Mouse (Mus musculus): ENCODE results near the gene Impg1. TPM values are rescaled to one million over a fixed set of nuclear protein-coding genes. Genes with fewer than 3 reads are reported as not detected.
A peak's percentile ranks its signal among the peaks of the same experiment; 100 is the strongest.

Gene Impg1
- polyA plus RNA-seq (2015; fragmentation: Nextera tagmentation; extraction: Ambion mirVana), result not detected in 2 replicates

DNA sequence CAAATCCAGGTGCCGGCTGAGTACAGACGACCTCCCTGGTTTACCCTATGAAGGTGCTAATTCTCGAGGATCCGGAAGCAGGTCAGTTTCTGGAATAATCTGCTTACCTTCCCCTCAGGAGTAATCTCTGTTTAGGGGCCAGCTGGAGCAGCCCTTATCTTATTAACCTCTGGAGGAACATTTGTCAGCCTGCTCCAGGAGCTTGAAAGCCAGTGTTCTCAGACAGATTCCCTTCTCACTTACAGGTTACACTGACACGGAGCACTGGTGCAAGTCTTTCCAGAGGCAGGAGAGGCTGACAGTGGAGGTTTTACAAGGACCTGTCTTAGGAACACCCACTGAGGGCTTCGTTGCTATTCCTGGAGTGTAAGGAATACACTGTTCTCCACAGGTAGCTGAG is at the start of gene Impg1:
Gene Impg1, minus strand, starts transcription at position 101 of the 400 bp plus-strand sequence.
- H3K9me3 ChIP-seq, result no peaks in the 10 kb centered on the region
- H3K27ac ChIP-seq (replicated peaks), result no peak within 1 kb of the TSS
- 57% methylated on average over 6 of the region's 6 CpGs for WGBS
- no peak within 1 kb of the TSS for H3K9ac ChIP-seq (replicated peaks)
- ATAC-seq (replicated peaks), result no peak
- no peak within 1 kb of the TSS for H3K4me3 ChIP-seq
- H3K27me3 ChIP-seq, result no peaks in the 10 kb centered on the region
- no peaks in the 10 kb centered on the region for H3K4me1 ChIP-seq
- no peaks in the 10 kb centered on the region for H3K36me3 ChIP-seq
- no peak within 1 kb of the TSS for H3K4me2 ChIP-seq (replicated peaks)

GRCm38 (mm10) chr9:80509464-80510153 is 44.3 kb upstream of the Impg1 start:
- no peak overlapping the region for H3K4me3 ChIP-seq
- no peaks in the 10 kb centered on the region for H3K9me3 ChIP-seq

DNA sequence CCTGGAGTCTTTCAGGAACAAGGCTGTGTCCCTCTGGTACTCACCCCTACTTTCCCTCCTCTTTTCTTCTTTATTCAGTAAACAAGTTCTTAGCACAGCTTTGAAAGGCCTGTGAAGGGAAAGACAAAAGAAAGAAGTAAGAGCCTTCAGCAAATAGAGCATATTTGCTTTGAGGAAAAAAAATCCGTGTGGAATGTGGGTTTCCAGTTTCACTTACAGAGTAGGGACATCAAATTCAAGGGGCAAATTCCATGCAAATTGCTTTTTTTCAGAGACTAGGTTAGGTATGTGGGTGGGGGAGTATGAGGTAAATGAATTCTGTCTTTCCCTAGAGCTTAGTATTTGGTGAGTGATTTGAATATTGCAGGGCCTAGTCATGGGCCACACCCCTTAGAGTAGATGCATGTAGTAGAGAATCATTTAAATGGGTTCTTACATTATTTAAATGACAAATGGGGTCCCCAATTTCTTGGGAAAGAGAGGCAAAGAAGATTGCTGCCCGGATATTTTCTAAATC is 39.3 kb upstream of the Impg1 start:
- Histone ChIP-seq H3K9me3 (no peaks in the 10 kb centered on the region), H3K4me3 (no peak overlapping the region), H3K4me1 (no peaks in the 10 kb centered on the region), H3K27ac (replicated peaks) (no peak overlapping the region), H3K9ac (replicated peaks) (no peak overlapping the region), H3K27me3 (no peaks in the 10 kb centered on the region), H3K4me2 (replicated peaks) (no peak overlapping the region), H3K36me3 (no peaks in the 10 kb centered on the region)
- ATAC-seq (replicated peaks), result no peak
- 56% methylated on average over 2 of the region's 2 CpGs for WGBS

More at GRCm38 (mm10) chr9:80509464-80510153, 44.3 kb upstream of the Impg1 start:
- no peaks in the 10 kb centered on the region for H3K36me3 ChIP-seq
- H3K4me1 ChIP-seq, result no peaks in the 10 kb centered on the region
- no peaks in the 10 kb centered on the region for H3K27me3 ChIP-seq
- 94% methylated on average over 7 of the region's 7 CpGs for WGBS
- H3K4me2 ChIP-seq (replicated peaks), result no peak overlapping the region
- H3K9ac ChIP-seq (replicated peaks), result no peak overlapping the region
- no peak overlapping the region for H3K27ac ChIP-seq (replicated peaks)
- ATAC-seq (replicated peaks), result no peak

DNA sequence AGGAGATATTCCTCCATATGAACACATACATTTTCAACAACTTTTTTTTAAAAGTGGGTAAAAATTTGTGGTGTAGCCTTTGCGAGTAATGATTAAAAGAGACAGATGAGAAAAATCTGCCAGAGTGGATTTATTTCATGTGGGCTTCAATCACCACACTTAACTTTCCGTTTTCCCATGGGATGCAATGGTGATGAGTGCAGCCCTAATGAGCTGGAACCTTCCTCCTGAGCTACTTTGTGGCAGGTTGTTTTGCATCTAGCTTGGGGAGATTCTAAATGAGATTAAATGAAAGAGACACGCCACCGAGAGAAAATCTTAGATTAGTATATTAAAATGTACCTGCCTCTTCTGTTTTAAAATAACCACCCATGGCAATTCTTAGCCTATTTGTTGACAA is 26.3 kb upstream of the Impg1 start:
- ATAC-seq (replicated peaks), result no peak
- WGBS, result 76% methylated on average over 4 of the region's 4 CpGs

GRCm38 (mm10) chr9:80460420-80460819 is 4.9 kb downstream of the Impg1 start:
- no peaks in the 10 kb centered on the region for H3K9me3 ChIP-seq
- ATAC-seq (replicated peaks), result no peak
- no peak overlapping the region for H3K27ac ChIP-seq (replicated peaks)
- H3K27me3 ChIP-seq, result no peaks in the 10 kb centered on the region
- no peak overlapping the region for H3K4me3 ChIP-seq
- no peaks in the 10 kb centered on the region for H3K4me1 ChIP-seq
- no peak overlapping the region for H3K9ac ChIP-seq (replicated peaks)
- 79% methylated on average over 4 of the region's 4 CpGs for WGBS
- H3K4me2 ChIP-seq (replicated peaks), result no peak overlapping the region
- no peaks in the 10 kb centered on the region for H3K36me3 ChIP-seq

More for the DNA sequence above, 26.3 kb upstream of the Impg1 start:
- no peaks in the 10 kb centered on the region for H3K36me3 ChIP-seq
- H3K27ac ChIP-seq (replicated peaks), result no peak overlapping the region
- no peaks in the 10 kb centered on the region for H3K4me1 ChIP-seq
- no peak overlapping the region for H3K9ac ChIP-seq (replicated peaks)
- H3K4me3 ChIP-seq, result no peak overlapping the region
- H3K27me3 ChIP-seq, result no peaks in the 10 kb centered on the region
- no peaks in the 10 kb centered on the region for H3K9me3 ChIP-seq
- H3K4me2 ChIP-seq (replicated peaks), result no peak overlapping the region

DNA sequence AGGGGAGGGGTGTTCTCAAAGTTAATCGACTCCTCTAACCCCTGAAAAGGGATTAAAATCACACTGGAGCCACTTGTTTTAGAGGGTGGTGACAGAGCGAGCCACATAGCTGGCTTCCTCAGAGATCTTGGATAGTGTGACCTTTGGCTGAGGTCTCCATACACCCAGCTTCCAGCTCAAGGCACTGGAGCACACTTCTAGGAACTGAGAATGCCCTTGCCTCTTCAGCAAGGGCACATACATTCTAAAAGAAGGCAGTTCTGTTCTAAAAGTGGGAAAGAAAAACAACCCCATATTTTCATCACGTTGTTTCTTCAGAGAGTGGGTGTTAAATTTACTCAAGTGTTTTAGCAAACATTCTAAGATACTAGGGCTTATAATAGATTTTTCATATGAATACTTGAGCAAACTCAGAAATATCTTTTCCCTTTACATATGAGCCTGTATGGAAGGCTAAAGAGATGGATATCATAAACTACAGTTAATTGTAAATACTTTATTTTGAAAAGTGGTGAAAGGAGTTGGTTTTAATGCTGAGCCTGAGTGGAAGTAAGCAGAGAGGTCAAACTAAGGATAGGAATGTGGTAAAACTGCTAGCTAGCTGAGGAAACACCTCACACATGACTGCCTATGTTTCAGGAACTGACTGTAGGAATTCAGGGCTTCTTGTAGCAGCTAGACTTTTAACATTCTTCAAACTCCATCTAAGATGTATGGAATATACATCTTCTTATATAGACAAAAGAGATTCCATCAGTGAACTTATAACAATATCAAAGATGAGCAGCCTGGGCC is 14.6 kb downstream of the Impg1 start:
- Histone ChIP-seq H3K36me3 (no peaks in the 10 kb centered on the region), H3K4me2 (replicated peaks) (no peak overlapping the region), H3K27me3 (no peaks in the 10 kb centered on the region), H3K27ac (replicated peaks) (no peak overlapping the region), H3K9ac (replicated peaks) (no peak overlapping the region), H3K4me1 (no peaks in the 10 kb centered on the region), H3K9me3 (no peaks in the 10 kb centered on the region), H3K4me3 (no peak overlapping the region)
- no peak for ATAC-seq (replicated peaks)
- WGBS, result 47% methylated on average over 3 of the region's 3 CpGs

GRCm38 (mm10) chr9:80441096-80441710 is 24.1 kb downstream of the Impg1 start:
- no peaks in the 10 kb centered on the region for H3K36me3 ChIP-seq
- 65% methylated on average over 5 of the region's 5 CpGs for WGBS
- no peak overlapping the region for H3K9ac ChIP-seq (replicated peaks)
- H3K4me2 ChIP-seq (replicated peaks), result no peak overlapping the region
- no peaks in the 10 kb centered on the region for H3K4me1 ChIP-seq
- no peaks in the 10 kb centered on the region for H3K27me3 ChIP-seq
- no peak for ATAC-seq (replicated peaks)
- H3K4me3 ChIP-seq, result no peak overlapping the region
- H3K9me3 ChIP-seq, result no peaks in the 10 kb centered on the region
- H3K27ac ChIP-seq (replicated peaks), result no peak overlapping the region

- Histone ChIP-seq H3K4me2 (replicated peaks) (no peak overlapping the region), H3K9me3 (no peaks in the 10 kb centered on the region), H3K36me3 (no peaks in the 10 kb centered on the region), H3K4me3 (no peak overlapping the region), H3K9ac (replicated peaks) (no peak overlapping the region), H3K4me1 (no peaks in the 10 kb centered on the region), H3K27ac (replicated peaks) (no peak overlapping the region), H3K27me3 (no peaks in the 10 kb centered on the region)
- WGBS, result 9% methylated on average over 3 of the region's 3 CpGs
- no peak for ATAC-seq (replicated peaks)
Observed at GRCm38 (mm10) chr9:80391404-80391803, 73.9 kb downstream of the Impg1 start.

- no peak overlapping the region for H3K4me2 ChIP-seq (replicated peaks)
- WGBS, result 5% methylated on average over 5 of the region's 5 CpGs
- H3K27me3 ChIP-seq, result no peaks in the 10 kb centered on the region
- H3K9me3 ChIP-seq, result no peaks in the 10 kb centered on the region
- peak; percentile 46; the same call in 1 of the 2 replicates for ATAC-seq (replicated peaks)
- H3K9ac ChIP-seq (replicated peaks), result no peak overlapping the region
- no peak overlapping the region for H3K27ac ChIP-seq (replicated peaks)
- no peaks in the 10 kb centered on the region for H3K36me3 ChIP-seq
- H3K4me3 ChIP-seq, result no peak overlapping the region
- H3K4me1 ChIP-seq, result no peaks in the 10 kb centered on the region
Observed at GRCm38 (mm10) chr9:80391002-80391401, 74.3 kb downstream of the Impg1 start.

- H3K4me2 ChIP-seq (replicated peaks), result no peak overlapping the region
- no peak overlapping the region for H3K9ac ChIP-seq (replicated peaks)
- no peak overlapping the region for H3K4me3 ChIP-seq
- no peak overlapping the region for H3K27ac ChIP-seq (replicated peaks)
- no peaks in the 10 kb centered on the region for H3K27me3 ChIP-seq
- 77% methylated on average over 3 of the region's 3 CpGs for WGBS
- no peaks in the 10 kb centered on the region for H3K9me3 ChIP-seq
- no peaks in the 10 kb centered on the region for H3K4me1 ChIP-seq
- H3K36me3 ChIP-seq, result no peaks in the 10 kb centered on the region
- ATAC-seq (replicated peaks), result no peak
Observed at GRCm38 (mm10) chr9:80387890-80388289, 77.4 kb downstream of the Impg1 start.

GRCm38 (mm10) chr9:80386492-80386891 is 78.8 kb downstream of the Impg1 start:
- Histone ChIP-seq H3K36me3 (no peaks in the 10 kb centered on the region), H3K9ac (replicated peaks) (no peak overlapping the region), H3K27me3 (no peaks in the 10 kb centered on the region), H3K4me2 (replicated peaks) (no peak overlapping the region), H3K4me1 (no peaks in the 10 kb centered on the region), H3K9me3 (no peaks in the 10 kb centered on the region), H3K27ac (replicated peaks) (no peak overlapping the region), H3K4me3 (no peak overlapping the region)
- WGBS, result 21% methylated on average over 5 of the region's 5 CpGs
- no peak; the same call in 1 of the 2 replicates for ATAC-seq (replicated peaks)

DNA sequence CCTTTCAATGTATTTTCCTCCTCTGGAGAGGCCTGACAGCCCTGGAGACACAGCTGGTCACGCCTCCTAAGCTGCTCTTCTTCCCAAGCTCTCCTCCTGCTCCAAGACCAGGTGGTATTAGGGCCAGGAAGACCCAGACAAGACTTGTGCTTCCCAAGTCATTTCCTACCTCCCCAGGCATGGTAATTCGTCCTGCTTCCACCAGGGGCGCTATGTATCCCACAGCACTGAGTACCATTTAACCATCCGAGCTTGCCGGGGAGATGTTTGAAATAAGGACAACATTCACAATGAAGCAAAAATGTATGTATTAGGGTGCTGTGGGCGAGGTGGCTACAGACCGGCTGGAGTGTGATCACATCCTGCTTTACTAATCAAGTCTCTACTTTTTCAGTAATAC is 79.3 kb downstream of the Impg1 start:
- Histone ChIP-seq H3K27me3 (no peaks in the 10 kb centered on the region), H3K4me3 (no peak overlapping the region), H3K36me3 (no peaks in the 10 kb centered on the region), H3K4me2 (replicated peaks) (no peak overlapping the region), H3K27ac (replicated peaks) (no peak overlapping the region), H3K4me1 (no peaks in the 10 kb centered on the region), H3K9ac (replicated peaks) (no peak overlapping the region), H3K9me3 (no peaks in the 10 kb centered on the region)
- WGBS, result 52% methylated on average over 7 of the region's 7 CpGs
- no peak for ATAC-seq (replicated peaks)

Measured in forebrain, embryonic 15.5 days (tissue).